Mouse (Mus musculus) limb, embryonic 14.5 days (tissue): ENCODE results near the gene Gdf2. TPM values are rescaled to one million over a fixed set of nuclear protein-coding genes. Genes with fewer than 3 reads are reported as not detected.

ENCODE experiments used
- ATAC-seq: fragments of 200-750 bp; cut with Nextera tagmentation; 2 replicates; pipeline ENCODE4 v1.8.0; 2017; ENCODE audit warnings: low read depth, moderate number of reproducible peaks, moderate TSS enrichment; ENCODE audit not compliant: low FRiP score
- DNase-seq: peaks from one replicate; pipeline ENCODE4 v3.0.0-alpha.2; 2015; ENCODE audit warnings: low spot score
- H3K27ac ChIP-seq: fragments of 300-500 bp; sonication (generic); replicated peaks from 2 replicates; pipeline ENCODE4 v1.5.1; 2014; ENCODE audit warnings: low read depth, mild to moderate bottlenecking, low read length, moderate library complexity, mixed read lengths
- H3K27me3 ChIP-seq: fragments of 300-500 bp; sonication (generic); 2 replicates; pipeline ENCODE4 v1.6.1; 2014; ENCODE audit warnings: low read length, mixed read lengths; ENCODE audit not compliant: control insufficient read depth, insufficient read depth
- H3K36me3 ChIP-seq: fragments of 300-500 bp; sonication (generic); 2 replicates; pipeline ENCODE4 v1.6.1; 2014; ENCODE audit warnings: mild to moderate bottlenecking, low read length, moderate library complexity, mixed read lengths; ENCODE audit not compliant: control insufficient read depth, insufficient read depth
- H3K4me1 ChIP-seq: fragments of 300-500 bp; sonication (generic); 2 replicates; pipeline ENCODE4 v1.6.1; 2014; ENCODE audit warnings: antibody characterized with exemption, low read length, mixed read lengths; ENCODE audit not compliant: control insufficient read depth, insufficient read depth
- H3K4me2 ChIP-seq: fragments of 300-500 bp; sonication (generic); replicated peaks from 2 replicates; pipeline ENCODE4 v1.6.1; 2014; ENCODE audit warnings: low read depth, mild to moderate bottlenecking, low read length, moderate library complexity; ENCODE audit not compliant: severe bottlenecking
- H3K4me3 ChIP-seq: fragments of 300-500 bp; sonication (generic); replicated peaks from 2 replicates; pipeline ENCODE4 v1.5.1; 2014; ENCODE audit warnings: low read length
- H3K9ac ChIP-seq: fragments of 300-500 bp; sonication (generic); 2 replicates; pipeline ENCODE4 v1.6.1; 2014; ENCODE audit warnings: mild to moderate bottlenecking, low read depth, low read length, moderate library complexity; ENCODE audit not compliant: severe bottlenecking
- H3K9me3 ChIP-seq: fragments of 300-500 bp; sonication (generic); 2 replicates; pipeline ENCODE4 v1.6.1; 2016; ENCODE audit warnings: low read length; ENCODE audit not compliant: control insufficient read depth
- POLR2A ChIP-seq: fragments of 200-500 bp; IDR thresholded peaks from 2 replicates; pipeline ENCODE4 v1.8.0; 2012; ENCODE audit warnings: inconsistent platforms, mild to moderate bottlenecking, moderate library complexity, borderline replicate concordance; ENCODE audit not compliant: insufficient read depth, insufficient read length; ENCODE audit errors: extremely low read depth
- WGBS: fragments of 180-500 bp; shearing (Covaris S2); extraction: QIAGEN DNeasy Blood & Tissue Kit; methylation state at CpG from one replicate; pipeline ENCODE4 v1.1.7; 2014; 5-methylcytosine and 5-hydroxymethylcytosine counted together
- polyA plus RNA-seq, 2 experiments: library from polyadenylated mRNA; depleted of rRNA in 1 of 2; stranded (reverse) in 1 of 2; unstranded in 1 of 2; fragments of >200 nt; fragmentation: Nextera tagmentation in 1 of 2; extraction: Ambion mirVana in 1 of 2; gene quantifications; 2 replicates each; pipeline versions ENCODE4 v1.2.1 to v1.2.3; 2012 to 2014

Gdf2 gene
- polyA plus RNA-seq (2012; rRNA removed) = 0.03 and 0.04 TPM in 2 replicates
- not detected in 2 replicates for polyA plus RNA-seq (2014; fragmentation: Nextera tagmentation; extraction: Ambion mirVana)

DNA sequence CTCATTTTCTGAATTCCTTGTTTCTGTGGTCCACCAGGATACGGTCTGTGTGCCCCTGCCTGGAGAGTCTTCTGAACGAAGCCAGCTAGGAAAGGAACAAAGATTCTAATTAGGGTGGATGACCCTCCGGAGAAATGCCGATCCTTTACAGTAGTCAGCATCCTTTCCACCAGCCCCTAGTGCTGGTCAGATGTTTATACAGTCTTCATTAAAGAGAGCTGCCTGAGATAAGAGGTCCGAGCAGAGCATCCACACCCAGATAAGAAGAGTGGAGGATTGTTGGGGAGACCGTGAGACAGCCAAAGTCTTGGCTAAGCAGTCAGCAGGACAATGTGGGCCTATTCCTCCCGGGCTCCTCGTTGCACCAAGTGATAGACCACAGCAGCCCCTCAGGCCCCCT is at the start of gene Gdf2:
TSS of gene Gdf2 (plus strand) at position 301 of the 400 bp plus-strand sequence.
- Histone ChIP-seq H3K27ac (no peak within 1 kb of the TSS), H3K4me1 (no peaks in the 10 kb centered on the region), H3K27me3 (no peaks in the 10 kb centered on the region), H3K9me3 (no peaks in the 10 kb centered on the region), H3K4me3 (no peak within 1 kb of the TSS), H3K4me2 (no peak within 1 kb of the TSS), H3K36me3 (peaks cover 8% of the 10 kb centered on the region), H3K9ac (no peak within 1 kb of the TSS)
- no peak for TF ChIP-seq POLR2A
- WGBS = 64% methylated on average over 8 of the region's 8 CpGs
- ATAC-seq (no peak), DNase-seq (no peak)

DNA sequence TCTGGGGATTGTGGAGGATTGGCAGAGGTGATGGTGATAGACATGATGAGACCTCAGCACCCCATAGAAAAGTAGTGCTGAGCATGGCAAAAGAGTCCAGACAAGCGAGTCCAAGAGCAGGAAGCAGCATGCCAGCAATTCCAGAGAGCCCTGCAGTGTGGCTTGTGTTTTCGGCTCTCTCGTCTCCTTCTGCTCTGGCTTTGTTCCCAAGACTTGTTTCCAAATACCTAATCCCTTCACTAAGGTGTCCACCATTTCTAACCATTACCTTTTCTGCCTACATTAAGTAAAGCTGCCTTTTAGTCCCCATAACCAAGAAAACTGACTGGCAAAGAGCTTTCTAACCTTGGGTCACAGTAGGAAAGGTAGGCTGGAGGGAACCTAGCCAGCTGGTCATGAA is 49.3 kb upstream of the Gdf2 start:
- 73% methylated on average over 3 of the region's 3 CpGs for WGBS
- Histone ChIP-seq H3K9me3 (no peaks in the 10 kb centered on the region), H3K9ac (no peak overlapping the region), H3K4me3 (no peak overlapping the region), H3K36me3 (no peaks in the 10 kb centered on the region), H3K27me3 (no peaks in the 10 kb centered on the region), H3K4me2 (no peak overlapping the region), H3K4me1 (peaks cover 2% of the 10 kb centered on the region), H3K27ac (no peak overlapping the region)
- DNase-seq (no peak), ATAC-seq (no peak)
- TF ChIP-seq POLR2A = no peak

DNA sequence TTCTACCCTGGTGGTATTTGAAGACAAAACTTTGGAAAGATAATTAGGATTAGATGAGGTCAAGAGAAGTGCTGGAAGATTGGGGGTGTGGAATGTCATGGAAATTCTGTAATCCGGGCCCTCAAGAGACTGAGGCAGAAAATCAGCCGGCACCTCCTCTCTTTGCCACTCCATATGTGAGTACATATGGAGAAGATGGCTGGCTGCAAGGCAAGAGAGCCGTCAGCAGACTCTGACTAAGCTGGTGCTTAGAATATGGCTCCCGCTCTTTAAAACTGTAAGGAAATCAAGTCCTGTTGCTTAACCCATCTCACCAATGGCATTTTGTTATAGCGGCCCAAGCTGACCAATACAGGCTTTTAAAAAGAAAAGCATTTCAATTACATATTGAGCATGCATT is 45.1 kb upstream of the Gdf2 start:
- no peak overlapping the region for H3K27ac ChIP-seq
- TF ChIP-seq POLR2A = no peak
- H3K4me1 ChIP-seq = peaks cover 14% of the 10 kb centered on the region
- no peaks in the 10 kb centered on the region for H3K9me3 ChIP-seq
- no peak overlapping the region for H3K9ac ChIP-seq
- no peaks in the 10 kb centered on the region for H3K36me3 ChIP-seq
- no peak overlapping the region for H3K4me3 ChIP-seq
- no peaks in the 10 kb centered on the region for H3K27me3 ChIP-seq
- ATAC-seq (no peak), DNase-seq (no peak)
- WGBS = 75% methylated on average over 5 of the region's 5 CpGs
- H3K4me2 ChIP-seq = no peak overlapping the region

DNA sequence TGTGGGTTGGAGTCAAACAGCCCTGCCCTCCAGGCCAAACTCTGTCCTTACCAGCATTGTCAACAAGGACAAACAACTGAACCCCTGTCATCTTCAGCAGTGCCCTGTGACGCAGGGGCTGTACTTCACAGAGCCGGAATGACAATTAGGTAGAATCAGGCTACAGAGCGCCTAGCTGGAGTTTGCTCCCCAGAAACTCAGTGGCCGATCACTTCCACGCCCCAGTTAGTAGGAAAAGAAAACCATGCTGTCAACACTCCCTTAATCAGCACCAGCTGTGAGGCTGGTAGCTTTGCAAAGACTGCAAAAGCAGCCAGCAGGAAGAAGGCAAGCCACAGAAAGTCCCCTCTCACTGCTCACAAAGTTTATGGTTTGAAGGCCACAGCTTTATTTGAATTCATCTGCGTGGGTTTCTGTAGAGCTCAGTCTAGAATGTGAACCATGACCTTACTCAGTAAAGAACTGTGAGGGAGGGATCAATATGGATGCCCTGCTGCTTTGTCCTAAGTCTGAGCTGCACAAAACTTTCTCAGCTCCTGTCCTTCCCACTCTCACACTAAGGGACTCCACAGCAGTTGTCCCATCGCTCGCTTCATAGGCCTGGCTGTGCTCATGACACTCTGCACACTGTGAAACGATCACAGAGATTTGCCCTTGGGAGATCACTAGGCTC is 44.1 kb upstream of the Gdf2 start:
- Histone ChIP-seq H3K4me2 (no peak overlapping the region), H3K27ac (peak overlapping the region; percentile 56), H3K9ac (no peak overlapping the region), H3K27me3 (no peaks in the 10 kb centered on the region), H3K9me3 (no peaks in the 10 kb centered on the region), H3K4me3 (no peak overlapping the region), H3K36me3 (no peaks in the 10 kb centered on the region), H3K4me1 (peaks cover 14% of the 10 kb centered on the region)
- peak; percentile 77 for DNase-seq
- no peak for TF ChIP-seq POLR2A
- 18% methylated on average over 9 of the region's 9 CpGs for WGBS
- ATAC-seq = peak; percentile 62; the same call in 1 of the 2 replicates

DNA sequence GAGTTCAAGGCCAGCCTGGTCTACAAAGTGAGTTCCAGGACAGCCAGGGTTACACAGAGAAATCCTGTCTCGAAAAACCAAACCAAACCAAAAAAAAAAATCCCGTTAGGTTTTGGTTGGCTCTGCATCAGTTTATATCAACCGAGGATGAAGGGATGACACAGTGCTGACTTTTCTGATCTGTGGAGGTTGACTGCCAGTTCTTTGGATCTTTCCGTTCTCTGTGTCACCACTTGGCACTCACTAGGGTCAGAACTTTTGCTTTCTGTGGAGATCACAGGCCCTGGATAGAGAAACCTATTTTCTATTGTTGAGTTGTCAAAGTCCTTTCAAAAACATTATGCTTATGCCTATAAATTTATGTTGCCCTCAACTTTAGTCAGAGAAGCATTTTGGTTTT is 38.1 kb upstream of the Gdf2 start:
- H3K9me3 ChIP-seq = no peaks in the 10 kb centered on the region
- ATAC-seq = no peak
- TF ChIP-seq POLR2A = no peak
- H3K4me2 ChIP-seq = no peak overlapping the region
- DNase-seq = no peak
- no peak overlapping the region for H3K9ac ChIP-seq
- H3K4me3 ChIP-seq = no peak overlapping the region
- H3K27ac ChIP-seq = no peak overlapping the region
- WGBS = 97% methylated on average over 4 of the region's 4 CpGs
- peaks cover 7% of the 10 kb centered on the region for H3K4me1 ChIP-seq
- no peaks in the 10 kb centered on the region for H3K36me3 ChIP-seq
- no peaks in the 10 kb centered on the region for H3K27me3 ChIP-seq
